Mouse (Mus musculus): Measurements from ENCODE around the gene Ctcf.

The Ctcf gene

DNA sequence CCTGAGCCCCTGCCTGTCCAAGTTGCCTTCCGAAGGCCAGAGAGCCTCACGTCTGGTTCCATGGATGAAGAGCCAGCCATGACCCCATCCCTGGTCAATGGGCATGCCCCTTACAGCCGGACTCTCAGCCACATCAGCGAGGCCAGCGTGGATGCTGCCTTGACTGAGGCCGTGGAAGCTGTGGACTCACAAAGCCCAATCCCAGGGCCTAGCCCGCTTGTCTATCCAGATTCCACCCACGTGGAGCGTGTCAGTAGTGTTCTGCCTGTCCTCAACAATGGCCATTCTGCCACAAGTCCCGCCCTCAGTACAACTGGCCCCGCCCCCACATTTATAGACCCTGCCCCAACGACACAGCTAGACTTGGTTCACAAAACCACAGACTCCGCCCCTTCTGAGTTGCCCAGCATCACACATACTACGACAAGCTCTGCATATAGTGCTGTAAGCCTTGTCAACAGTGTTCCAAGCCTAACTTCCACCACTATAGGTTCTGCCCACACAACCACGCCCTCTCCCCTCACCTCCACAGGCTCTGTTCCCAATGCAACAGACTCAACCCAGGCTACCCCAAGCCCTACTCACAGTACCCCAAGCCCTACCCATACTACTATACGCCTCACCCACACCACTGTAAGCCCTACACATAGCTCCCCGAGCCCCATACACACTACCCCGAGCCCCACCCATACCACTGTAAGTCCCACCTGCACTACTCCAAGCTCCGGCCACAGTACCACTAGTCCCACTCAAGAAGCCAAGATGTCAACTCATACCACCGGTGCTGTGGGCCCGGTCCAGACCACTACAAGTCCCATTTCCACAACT is 18.7 kb upstream of the Ctcf start:
- no peak for DNase-seq (ENCODE audit: low spot score)

DNA sequence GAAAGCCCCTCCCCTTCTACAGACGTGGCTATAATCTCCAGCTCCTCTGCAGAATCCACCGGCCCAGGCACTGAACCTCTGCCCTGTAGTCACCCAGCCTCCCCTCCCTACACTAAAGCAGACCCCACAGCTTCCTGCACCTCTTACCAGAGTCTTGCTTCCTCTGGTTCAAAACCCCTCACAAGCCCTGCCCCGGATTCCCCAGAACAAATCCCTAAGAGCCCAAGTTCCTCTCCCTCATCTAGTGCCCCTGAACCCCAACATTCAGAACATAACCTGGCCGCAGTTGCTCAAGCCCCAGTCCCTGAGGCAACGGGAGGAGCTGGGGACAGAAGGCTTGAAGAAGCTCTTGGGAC is 18.1 kb upstream of the Ctcf start:
- DNase-seq (ENCODE audit: low spot score): no peak

DNA sequence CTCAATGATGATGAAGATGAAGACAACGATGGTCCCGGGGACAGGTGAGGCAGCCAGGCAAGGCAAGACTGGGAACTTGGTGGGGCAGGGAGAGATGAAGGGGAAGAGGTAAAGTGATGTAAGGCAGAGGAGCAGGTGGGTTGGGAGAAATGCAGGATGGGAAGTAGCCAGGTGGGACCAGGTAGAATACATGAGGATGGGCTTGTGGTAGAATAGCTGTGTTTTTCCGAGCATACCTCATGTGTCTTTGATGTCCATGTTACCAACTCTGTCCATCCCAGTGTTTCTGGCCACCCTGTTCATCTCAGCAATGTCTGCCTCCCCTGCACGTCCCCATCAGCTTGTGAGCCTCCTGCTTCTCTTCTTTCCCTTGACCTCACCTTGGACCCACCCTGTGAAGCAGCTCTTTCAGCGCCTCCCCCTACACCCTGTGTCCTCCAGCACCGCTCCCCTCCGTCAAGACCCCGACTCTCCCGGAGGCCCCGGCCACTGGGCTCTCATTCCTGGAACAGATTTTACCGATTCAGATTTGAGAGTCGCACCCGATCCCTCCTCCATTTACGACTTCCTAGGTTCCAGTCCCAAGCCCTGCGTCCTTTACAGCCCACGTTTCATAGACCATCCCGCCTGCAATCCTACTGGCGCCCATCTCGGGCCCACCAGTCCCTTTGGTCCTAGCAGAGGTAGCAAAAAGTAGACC is 17.3 kb upstream of the Ctcf start:
- no peak for DNase-seq (ENCODE audit: low spot score)

DNA sequence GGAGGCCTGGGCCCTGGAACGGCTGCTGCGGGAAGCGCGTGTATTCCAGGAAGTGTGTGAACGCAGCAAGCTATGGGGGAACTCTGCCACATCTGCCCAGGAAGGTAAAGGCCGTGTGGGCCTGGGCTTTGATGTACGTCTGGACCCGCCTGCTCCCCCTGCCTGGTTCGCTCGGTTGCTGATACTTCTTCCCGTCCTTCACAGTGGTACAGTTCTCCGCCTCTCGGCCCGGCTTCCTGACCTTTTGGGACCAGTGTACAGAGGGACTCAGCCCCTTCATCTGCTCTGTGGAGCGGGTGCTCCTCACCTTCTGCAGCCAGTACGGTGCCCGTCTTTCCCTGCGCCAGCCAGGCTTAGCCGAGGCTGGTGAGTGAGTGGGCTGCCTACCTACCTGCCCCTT is 16.2 kb upstream of the Ctcf start:
- DNase-seq (ENCODE audit: low spot score): no peak

DNA sequence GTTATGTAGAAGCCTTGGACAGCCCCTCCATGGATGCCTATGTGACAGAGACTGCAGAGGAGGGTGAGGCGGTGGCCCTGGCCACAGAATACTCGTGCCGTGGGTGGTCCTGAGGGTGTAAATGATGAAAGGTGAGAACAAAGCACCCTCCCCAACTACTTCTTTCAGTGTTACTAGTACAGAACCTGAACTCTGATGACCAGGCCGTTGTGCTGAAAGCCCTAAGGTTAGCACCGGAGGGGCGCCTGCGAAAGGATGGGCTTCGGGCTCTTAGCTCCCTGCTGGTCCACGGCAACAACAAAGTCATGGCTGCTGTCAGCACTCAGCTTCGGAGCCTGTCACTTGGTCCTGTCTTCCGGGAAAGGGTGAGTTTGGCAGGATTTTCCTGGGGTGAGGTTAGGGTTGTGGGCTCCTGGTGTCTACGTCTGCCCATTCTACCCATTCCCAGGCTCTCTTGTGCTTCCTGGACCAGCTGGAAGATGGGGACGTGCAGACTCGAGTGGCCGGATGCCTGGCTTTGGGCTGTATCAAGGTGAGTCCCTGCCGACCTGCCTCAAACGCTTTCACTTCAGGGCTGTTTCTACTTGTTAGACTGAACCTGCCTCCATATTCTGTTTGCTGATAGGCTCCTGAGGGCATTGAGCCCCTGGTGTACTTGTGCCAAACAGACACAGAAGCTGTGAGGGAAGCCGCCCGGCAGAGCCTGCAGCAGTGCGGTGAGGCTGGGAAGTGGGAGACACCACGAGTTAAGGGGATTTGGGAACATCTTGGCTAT is 15.2 kb upstream of the Ctcf start:
- no peak for DNase-seq (ENCODE audit: low spot score)

DNA sequence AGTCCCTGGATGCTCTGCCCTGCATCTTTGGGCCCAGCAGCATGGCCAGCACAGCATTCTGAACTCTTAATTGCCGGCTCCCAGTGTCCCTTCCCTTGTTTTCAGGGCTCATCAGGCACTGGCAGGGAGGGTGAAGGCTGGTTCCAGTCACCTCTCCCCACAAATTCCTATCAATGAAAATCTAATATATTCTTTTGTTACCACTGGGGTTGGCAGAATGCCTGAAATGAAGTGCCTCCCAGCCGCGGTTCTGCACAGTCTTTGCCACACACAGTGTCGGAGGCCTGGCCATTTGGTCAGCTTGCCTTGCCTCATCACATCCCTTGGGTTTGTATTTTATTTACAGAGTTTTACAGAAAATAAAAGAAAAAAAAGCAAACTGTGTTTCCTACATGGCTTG is 14.5 kb upstream of the Ctcf start:
- no peak for DNase-seq (ENCODE audit: low spot score)

DNA sequence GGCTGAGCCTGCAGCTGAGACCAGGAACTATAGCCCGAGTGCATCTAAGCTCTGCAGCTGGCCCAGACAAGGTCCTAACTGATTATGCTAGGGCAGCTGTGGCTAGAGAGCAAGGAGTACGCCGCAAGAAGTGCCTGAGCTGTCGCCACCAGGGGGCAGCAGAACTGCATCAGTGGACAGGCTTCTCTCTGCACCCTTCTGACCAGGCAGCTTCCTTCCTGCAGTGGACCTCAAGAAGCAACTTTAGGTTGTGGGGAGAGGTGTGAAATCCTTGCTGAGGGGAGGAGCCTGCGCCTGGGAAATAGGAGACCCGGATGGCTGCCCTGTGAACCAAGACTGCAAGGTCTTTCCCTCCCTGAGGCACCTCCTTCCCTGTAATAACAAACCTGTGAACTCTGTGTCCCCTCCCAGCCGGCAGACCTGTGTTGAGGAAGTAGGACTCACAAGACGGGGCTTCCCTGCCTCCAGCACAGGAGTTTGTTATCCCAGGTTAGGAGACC is 13.9 kb upstream of the Ctcf start:
- peak; percentile 86 for DNase-seq (ENCODE audit: low spot score)

DNA sequence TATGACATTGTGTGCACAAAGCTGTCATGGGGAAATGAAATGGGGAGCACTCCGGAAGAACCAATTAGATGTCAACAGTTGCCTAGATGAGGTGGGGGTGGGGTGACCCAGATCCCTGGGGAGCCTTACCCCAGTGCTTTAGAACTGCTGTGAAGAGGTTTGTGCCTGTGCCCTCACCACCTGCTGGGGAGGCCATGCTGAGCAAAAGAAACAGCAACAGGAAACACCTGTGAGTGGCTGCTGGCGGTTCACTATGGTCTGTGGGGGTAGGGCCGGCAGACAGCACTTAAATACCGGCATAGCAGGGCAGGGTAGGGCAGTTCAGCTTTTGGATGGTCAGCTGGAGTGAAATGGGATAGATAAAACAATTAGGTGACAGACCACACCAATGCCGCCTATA is 13.2 kb upstream of the Ctcf start:
- DNase-seq (ENCODE audit: low spot score): no peak

DNA sequence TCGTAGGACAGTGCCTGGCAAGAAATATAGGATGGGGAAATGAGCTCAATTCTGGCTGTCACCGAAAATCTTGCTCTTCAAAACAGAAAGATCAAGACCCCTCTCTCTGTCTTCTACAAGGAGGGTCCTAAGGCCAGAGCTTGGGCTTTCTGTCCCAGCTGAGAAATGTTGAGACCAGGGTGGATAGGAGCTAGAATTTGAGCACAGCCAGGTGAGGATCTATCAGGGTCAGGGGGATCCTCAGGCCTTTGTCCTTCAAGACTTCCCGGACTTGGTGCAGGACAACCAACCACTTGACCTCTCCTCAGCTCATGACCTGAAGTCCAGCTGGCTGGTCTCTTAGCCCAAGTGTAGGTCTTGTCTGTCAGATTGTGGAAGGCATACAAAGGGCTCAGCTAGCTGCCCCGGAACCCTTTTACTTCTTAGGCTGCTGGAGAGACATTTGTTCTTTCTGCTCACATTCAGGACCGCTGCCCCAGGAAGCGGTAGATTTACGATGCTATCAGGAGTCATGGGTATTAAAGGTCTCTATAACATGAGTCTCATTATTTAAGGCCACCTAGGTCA is 12.6 kb upstream of the Ctcf start:
- no peak for DNase-seq (ENCODE audit: low spot score)

DNA sequence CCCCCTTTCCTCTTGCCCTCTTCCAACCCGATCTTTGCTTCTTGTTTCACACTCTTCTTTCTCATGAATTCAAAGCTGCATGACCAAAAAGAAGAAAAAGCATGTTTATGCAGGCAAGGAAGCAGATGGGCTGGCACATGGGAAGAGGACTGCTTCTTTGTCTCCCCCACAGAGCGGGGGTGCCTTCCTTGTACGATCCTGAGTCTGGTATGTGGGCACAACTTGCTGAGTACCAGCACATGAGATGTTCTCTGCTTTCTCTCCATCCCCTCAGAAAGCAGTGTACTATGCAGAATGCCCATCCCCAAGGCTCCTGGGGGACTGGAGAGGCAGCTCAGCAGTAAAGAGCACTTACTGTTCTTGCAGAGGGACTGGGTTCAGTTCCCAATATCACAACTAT is 12.0 kb upstream of the Ctcf start:
- DNase-seq (ENCODE audit: low spot score): no peak

DNA sequence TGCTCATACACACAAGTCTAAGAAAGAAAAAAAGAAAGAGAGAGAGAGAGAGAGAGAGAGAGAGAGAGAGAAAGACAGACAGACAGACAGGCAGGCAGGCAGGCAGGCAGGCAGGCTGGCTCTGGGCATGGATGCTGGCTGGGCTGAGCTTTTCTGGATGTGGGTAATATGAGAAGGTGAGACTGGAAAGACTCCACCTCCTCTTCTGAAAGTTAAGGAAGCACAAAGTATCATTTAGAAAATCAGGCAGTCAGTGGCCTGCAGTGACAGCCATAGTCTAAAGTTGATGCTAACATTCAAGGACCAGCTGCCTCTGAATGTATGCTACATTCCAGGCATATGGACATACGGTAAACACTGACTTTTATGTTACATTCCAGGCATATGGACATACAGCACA is 11.5 kb upstream of the Ctcf start:
- DNase-seq (ENCODE audit: low spot score): no peak

DNA sequence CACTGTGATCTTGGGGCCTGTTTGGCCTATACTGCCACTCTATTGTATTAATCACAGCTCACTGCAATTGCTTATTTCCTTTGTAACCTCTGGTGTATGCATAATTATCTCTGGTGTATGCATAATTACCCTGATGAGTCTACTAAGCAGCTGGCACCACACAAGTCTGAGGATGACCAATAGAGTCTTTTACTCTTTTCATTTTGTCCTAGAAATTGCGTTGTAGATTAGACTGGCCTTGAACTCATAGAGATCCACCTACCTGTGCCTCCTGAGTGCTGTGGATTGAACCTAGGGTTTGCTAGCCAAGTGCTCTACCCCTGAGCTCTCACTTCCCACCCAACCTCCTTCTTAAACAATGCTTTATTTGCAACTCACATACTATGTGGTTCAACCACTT is 10.3 kb upstream of the Ctcf start:
- no peak for DNase-seq (ENCODE audit: low spot score)

DNA sequence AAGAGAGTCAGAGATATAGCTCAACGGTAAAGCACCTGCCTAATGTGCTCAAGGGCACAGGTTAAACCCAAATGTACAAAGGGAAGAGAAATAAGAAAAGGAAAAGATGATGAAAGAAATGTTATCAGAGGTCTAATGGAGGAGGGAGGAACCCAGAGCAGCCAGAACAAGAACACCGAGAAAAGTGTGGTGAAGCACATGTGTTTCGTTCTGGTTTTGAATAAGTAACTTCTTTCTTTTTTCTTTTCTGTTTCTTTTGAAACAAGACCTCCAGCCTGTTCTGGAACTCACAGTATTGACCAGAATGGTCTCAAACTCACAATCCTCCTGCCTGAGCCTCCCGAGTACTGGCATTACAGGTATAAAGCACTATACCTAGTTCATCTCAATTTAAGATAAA is 7.0 kb upstream of the Ctcf start:
- DNase-seq (ENCODE audit: low spot score): no peak

DNA sequence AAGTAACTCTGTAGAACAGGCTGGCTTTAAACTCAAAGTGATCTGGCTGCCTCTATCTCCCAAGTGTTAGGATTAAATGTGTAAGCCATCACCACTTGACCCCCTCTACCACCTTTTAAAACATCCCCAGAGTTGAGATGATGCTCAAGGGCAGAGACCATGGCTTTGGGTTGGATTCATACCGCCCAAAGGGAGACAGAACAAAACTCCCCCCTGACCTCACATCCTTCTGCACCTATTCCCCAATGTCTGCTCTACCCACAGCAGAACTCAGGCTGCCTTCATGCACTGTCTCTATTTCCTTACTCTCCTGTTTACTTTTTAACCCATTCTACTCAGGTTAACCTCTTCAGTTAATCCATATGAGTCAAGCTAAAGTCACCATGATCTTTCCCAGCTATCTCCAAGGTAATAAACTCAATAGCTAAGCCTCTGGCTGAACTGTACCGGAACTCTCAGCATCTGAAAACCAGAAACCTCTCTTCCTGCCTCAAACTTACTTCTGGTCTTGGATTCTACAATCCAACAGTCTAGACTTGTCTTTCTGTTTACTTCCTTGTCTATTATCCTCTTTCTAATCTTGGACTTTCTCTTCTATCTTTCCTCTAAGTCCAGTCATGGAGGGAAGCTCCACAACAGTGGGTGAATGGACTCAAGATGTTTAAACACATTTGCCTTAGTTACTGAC is 1.5 kb upstream of the Ctcf start:
- no peak for DNase-seq (ENCODE audit: low spot score)

DNA sequence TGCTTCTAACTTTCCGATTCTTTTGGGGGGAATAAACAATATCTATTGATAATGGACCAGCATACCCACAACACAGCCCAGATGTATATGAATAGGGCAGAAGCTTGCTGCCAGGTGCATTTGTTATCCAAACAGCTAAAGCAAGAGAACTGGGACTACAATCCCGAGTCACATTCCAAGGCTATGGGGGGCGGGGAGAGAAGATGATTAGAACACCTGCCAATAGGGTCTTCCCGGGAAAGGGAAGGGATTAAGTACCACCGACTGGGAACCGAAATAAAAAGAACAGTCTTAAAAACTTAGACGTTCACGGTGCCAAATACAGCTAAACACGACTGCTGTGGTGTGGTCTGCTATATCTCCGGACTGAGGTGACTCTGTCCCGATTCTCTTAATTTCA is 887 bp upstream of the Ctcf start:
- no peak for DNase-seq (ENCODE audit: low spot score)

DNA sequence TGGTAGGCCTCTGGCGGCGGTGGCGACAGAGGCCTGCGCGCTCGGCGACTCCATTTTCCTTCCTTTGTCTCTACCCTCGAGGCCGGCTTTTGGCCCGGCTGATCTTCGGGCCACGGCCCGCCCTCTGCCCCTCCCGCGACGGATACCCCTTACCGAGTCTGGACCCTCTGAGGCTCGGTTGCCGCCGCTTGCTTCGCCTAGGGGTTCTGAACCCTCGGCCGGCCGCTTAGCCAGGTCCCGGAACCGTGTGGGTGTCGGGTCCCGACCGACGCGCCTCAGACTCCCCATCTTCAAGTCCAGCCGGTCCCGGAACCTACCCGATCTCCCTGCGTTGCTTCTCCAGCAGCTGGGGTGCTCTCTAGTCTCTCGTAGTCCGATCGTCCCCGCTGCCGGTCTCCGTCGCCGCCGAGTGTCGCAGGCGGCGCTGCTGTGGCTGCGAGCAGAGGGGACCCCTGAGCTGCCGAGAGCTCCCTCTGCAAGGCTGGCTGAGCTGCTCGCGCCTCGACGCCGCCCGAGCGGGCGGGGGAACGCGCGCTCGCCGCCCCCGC is 669 bp downstream of the Ctcf start, which contains the start of gene Agrp:
Gene Agrp, minus strand, starts transcription at position 431 of the 548 bp plus-strand sequence.
- peak; percentile 75 for DNase-seq (ENCODE audit: low spot score)

DNA sequence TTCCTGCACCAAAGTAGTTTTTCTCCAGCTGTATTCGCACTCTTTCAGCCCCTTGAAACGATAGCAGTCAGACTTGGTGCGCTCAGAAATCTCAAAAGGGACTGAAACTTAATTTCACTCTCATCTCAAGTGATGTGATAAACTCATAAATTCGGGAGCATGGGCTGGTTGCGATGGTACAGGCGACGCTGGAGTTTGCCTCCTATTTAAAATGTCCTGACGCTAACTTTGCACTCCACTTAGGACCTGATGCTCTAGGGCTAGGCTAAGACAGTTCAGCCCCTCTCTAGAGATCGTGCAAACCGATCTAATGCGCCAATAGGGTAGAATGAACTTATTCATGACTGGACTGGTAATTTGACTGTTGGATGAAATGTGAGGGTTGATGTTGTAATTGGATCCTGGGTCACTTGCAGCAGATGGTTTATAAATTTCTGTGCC is 1.3 kb downstream of the Ctcf start:
- no peak for DNase-seq (ENCODE audit: low spot score)

DNA sequence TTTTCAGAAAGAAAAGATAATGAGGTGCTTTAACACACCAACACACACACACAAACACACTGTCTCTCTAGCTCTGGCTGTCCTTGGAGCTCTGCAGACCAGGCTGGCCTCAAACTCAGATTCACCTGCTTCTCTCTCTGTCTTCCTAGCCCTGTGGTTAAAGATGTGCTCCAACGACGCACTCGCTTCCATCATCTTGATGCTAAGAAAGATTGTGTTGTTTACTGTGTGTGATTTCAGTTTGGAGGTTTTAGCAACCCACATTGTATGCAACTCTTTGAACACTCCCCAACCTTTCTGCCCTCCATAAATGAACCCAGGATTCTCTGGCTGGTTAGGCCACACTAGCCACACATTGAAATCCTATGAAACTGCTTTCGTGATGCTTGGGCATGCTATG is 2.1 kb downstream of the Ctcf start:
- DNase-seq (ENCODE audit: low spot score): no peak

DNA sequence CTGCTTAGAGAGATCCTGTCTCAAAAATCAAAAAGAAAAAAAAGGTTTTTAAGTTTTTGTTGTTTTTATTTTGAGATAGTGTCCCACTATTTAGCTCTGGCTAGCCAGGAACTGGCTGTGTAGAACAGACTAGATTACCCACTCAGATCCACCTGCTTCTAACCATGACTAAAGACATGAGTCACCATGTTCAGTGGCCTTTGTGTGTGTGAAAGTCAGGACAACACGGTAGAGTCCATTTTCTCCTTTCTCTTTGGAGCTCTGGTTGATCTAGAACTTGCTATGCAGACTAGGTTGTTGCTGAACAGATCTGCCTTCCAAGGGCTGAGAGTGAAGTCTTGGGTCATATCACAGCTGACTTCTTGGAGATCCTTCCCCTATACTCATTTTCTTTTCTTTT is 3.5 kb downstream of the Ctcf start:
- DNase-seq (ENCODE audit: low spot score): no peak

DNA sequence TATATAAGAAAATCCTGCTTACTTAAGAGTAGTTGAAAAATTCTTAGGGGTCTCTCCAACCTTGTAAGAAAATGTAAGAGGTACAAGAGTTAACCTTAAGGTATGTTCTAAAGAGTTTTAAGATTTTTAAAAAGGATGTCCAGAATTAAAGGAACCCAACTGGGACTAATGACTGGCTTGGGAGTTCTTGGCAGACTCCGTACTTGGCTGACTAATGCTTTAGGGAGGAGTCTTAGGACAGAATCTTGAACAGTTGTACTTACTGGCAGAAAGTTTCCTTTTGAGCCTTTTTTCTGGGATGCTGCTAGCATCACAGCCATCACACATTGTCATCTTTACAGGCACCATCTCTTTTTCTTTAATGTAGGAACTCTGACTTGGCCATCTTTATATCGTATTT is 4.1 kb downstream of the Ctcf start:
- no peak for DNase-seq (ENCODE audit: low spot score)

DNA sequence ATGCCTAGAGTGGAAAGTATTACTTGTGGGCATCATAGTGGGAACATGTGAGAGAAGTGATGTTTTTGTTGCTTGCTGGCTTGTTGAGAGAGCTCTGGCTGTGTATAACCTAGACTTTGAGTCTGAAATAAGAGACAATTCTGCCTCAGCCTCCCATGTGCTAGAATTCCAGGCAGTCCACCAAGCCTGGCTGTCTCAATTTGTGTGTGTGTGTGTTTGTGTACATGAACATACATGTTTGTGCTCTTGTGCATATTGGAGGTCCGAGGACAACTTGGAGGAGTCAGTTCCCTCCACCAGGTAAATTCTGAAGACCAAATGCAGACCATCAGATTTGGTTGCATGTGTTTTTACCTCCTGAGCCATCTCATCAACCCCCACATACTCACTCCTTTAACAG is 8.8 kb downstream of the Ctcf start:
- no peak for DNase-seq (ENCODE audit: low spot score)

DNA sequence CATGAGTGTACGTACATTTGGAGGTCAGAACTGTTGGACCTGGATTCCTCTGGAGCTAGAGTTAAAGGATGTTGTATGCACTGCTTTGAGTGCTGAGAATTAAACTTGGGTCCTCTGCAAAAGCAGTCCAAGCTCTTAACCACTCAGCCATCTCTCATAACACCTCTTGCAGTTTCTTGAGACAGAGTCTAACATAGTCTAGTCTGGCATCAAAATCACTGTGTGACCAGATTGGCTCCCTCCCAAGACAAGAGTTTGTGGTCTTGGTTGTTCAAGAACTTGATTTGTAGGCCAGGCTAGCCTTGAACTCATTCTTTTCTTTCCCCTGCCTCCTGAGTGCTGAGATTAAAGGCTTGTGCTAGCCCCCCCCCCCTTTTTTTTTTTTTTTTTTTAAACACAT is 12.6 kb downstream of the Ctcf start:
- DNase-seq (ENCODE audit: low spot score): no peak
